Mouse (Mus musculus) MEL (cell line): ENCODE measurements around the gene Schip1.

Experiments used
- CTCF ChIP-seq, 3 experiments: IDR thresholded peaks in 2 of 3; conservative IDR thresholded peaks in 1 of 3; 2 replicates each; pipeline ENCODE4 v1.5.1; 2011 to 2012; ENCODE audit warnings: low read length in 3 of 3, low read depth in 2 of 3, mild to moderate bottlenecking in 2 of 3, improper control_type of control experiment in 1 of 3, inconsistent platforms in 1 of 3, mixed read lengths in 1 of 3, moderate library complexity in 1 of 3; ENCODE audit not compliant: control insufficient read depth in 1 of 3, insufficient read depth in 1 of 3, poor library complexity in 1 of 3, severe bottlenecking in 1 of 3
- EP300 ChIP-seq, 2 experiments: IDR thresholded peaks; 2 replicates each; pipeline ENCODE4 v1.6.1; 2011; ENCODE audit warnings: improper control_type of control experiment in 2 of 2, low read length in 2 of 2, low read depth in 1 of 2, mild to moderate bottlenecking in 1 of 2
- MXI1 ChIP-seq: IDR thresholded peaks from 2 replicates; pipeline ENCODE4 v1.6.1; 2011; ENCODE audit warnings: mild to moderate bottlenecking, low read depth, low read length, improper control_type of control experiment
- POLR2A ChIP-seq, 2 experiments: IDR thresholded peaks; 2 replicates each; pipeline ENCODE4 v1.6.1; 2011 to 2012; ENCODE audit warnings: low read length in 2 of 2, mild to moderate bottlenecking in 2 of 2, control low read depth in 1 of 2, improper control_type of control experiment in 1 of 2, low read depth in 1 of 2, moderate library complexity in 1 of 2; ENCODE audit not compliant: control insufficient read depth in 1 of 2, insufficient read depth in 1 of 2, poor library complexity in 1 of 2
- POLR2AphosphoS2 ChIP-seq: IDR thresholded peaks from 2 replicates; pipeline ENCODE4 v1.6.1; 2011; ENCODE audit warnings: low read length, improper control_type of control experiment

GRCm38 (mm10) chr3:68126284-68126856, 61.8 kb downstream of the Schip1 start:
- TF ChIP-seq CTCF (IDR thresholded peaks at IDR 0.05 in 2 of 3, conservative IDR thresholded peaks at IDR 0.05 in 1 of 3; ENCODE audit: control insufficient read depth in 1 of 3, insufficient read depth in 1 of 3, low read depth in 2 of 3, low read length in 3 of 3, poor library complexity in 1 of 3, severe bottlenecking in 1 of 3) (no peak), MXI1 (no peak), POLR2AphosphoS2 (no peak), POLR2A (IDR thresholded peaks at IDR 0.05; ENCODE audit: control insufficient read depth in 1 of 2, insufficient read depth in 1 of 2, low read depth in 1 of 2, low read length in 2 of 2, poor library complexity in 1 of 2) (no peak), EP300 (IDR thresholded peaks at IDR 0.05; ENCODE audit: low read depth in 1 of 2, low read length in 2 of 2) (no peak)
